Mouse (Mus musculus) testis, adult 2 months (tissue): ENCODE results near the gene Mgst3.

Source experiments
- CTCF ChIP-seq: fragments of 200-500 bp; IDR thresholded peaks from 2 replicates; pipeline ENCODE4 v1.5.1; 2012; ENCODE audit warnings: low read depth, mild to moderate bottlenecking, inconsistent platforms, low read length, moderate library complexity; ENCODE audit not compliant: control insufficient read depth, insufficient read depth, insufficient replicate concordance
- POLR2A ChIP-seq: fragments of 200-500 bp; IDR thresholded peaks from 2 replicates; pipeline ENCODE4 v1.6.1; 2012; ENCODE audit warnings: low read depth, mild to moderate bottlenecking, inconsistent platforms, low read length, moderate library complexity; ENCODE audit not compliant: control insufficient read depth

GRCm38 (mm10) chr1:167366621-167367020, 27.0 kb downstream of the Mgst3 start:
- TF ChIP-seq CTCF (no peak), POLR2A (no peak)
